Mouse (Mus musculus) myocyte (in vitro differentiated cells): ENCODE measurements around the gene Akr1c21.

Experiments used
- E2F4 ChIP-seq: IDR thresholded peaks from one replicate; pipeline ENCODE4 v1.6.1; 2011; ENCODE audit warnings: mild to moderate bottlenecking, control low read depth, moderate library complexity; ENCODE audit not compliant: insufficient read depth
- MAX ChIP-seq: IDR thresholded peaks from one replicate; pipeline ENCODE4 v1.6.1; 2011; ENCODE audit warnings: low read depth, mild to moderate bottlenecking, control low read depth
- MYOD1 ChIP-seq, 3 experiments: IDR thresholded peaks; one replicate each; pipeline ENCODE4 v1.6.1; 2011; ENCODE audit warnings: control low read depth in 2 of 3, low read depth in 2 of 3, mild to moderate bottlenecking in 2 of 3, moderate library complexity in 1 of 3; ENCODE audit not compliant: insufficient read length in 2 of 3, control insufficient read depth in 1 of 3
- POLR2A ChIP-seq: IDR thresholded peaks from one replicate; pipeline ENCODE4 v1.6.1; 2011; ENCODE audit warnings: low read depth, mild to moderate bottlenecking, control low read depth, moderate library complexity; ENCODE audit not compliant: insufficient read length
- TCF12 ChIP-seq: IDR thresholded peaks from one replicate; pipeline ENCODE4 v1.6.1; 2011; ENCODE audit warnings: mild to moderate bottlenecking, control low read depth; ENCODE audit not compliant: poor library complexity, insufficient read depth, severe bottlenecking
- USF1 ChIP-seq: IDR thresholded peaks from one replicate; pipeline ENCODE4 v1.6.1; 2011; ENCODE audit warnings: low read depth, mild to moderate bottlenecking, control low read depth, moderate library complexity

GRCm38 (mm10) chr13:4606821-4607220, 32.9 kb downstream of the Akr1c21 start:
- TF ChIP-seq MAX, result no peak
- no peak for TF ChIP-seq POLR2A
- TF ChIP-seq MYOD1 (IDR thresholded peaks at IDR 0.05; ENCODE audit: control insufficient read depth in 1 of 3, insufficient read length in 2 of 3, low read depth in 2 of 3), result no peak
- TF ChIP-seq TCF12, result no peak
- no peak for TF ChIP-seq E2F4
- TF ChIP-seq USF1, result no peak
